Mouse (Mus musculus) limb, embryonic 13.5 days (tissue): ENCODE results near the gene Vmn1r38. TPM values are rescaled to one million over a fixed set of nuclear protein-coding genes. Genes with fewer than 3 reads are reported as not detected.
"Not testable (repeated sequence)": the region's sequence is repeated elsewhere in the genome, so short reads cannot be mapped to it uniquely, and the experiment has no call there.

ENCODE experiments used
- ATAC-seq: fragments of 200-750 bp; cut with Nextera tagmentation; 2 replicates; pipeline ENCODE4 v1.8.0; 2017; ENCODE audit warnings: low read depth, moderate number of reproducible peaks, moderate TSS enrichment; ENCODE audit not compliant: low FRiP score
- H3K27ac ChIP-seq: fragments of 300-500 bp; sonication (generic); 2 replicates; pipeline ENCODE4 v1.5.1; 2015; ENCODE audit warnings: inconsistent platforms, mild to moderate bottlenecking, moderate library complexity
- H3K27me3 ChIP-seq: fragments of 300-500 bp; sonication (generic); 2 replicates; pipeline ENCODE4 v1.6.1; 2015; ENCODE audit warnings: mild to moderate bottlenecking, inconsistent platforms
- H3K36me3 ChIP-seq: fragments of 300-500 bp; sonication (generic); 2 replicates; pipeline ENCODE4 v1.6.1; 2015; ENCODE audit warnings: inconsistent platforms, mild to moderate bottlenecking, moderate library complexity
- H3K4me1 ChIP-seq: fragments of 300-500 bp; sonication (generic); 2 replicates; pipeline ENCODE4 v1.6.1; 2015; ENCODE audit warnings: inconsistent platforms
- H3K4me2 ChIP-seq: fragments of 300-500 bp; sonication (generic); replicated peaks from 2 replicates; pipeline ENCODE4 v1.6.1; 2015; ENCODE audit warnings: inconsistent platforms, mild to moderate bottlenecking, moderate library complexity
- H3K4me3 ChIP-seq: fragments of 300-500 bp; sonication (generic); 2 replicates; pipeline ENCODE4 v1.5.1; 2015; ENCODE audit warnings: moderate library complexity, mild to moderate bottlenecking, inconsistent platforms
- H3K9ac ChIP-seq: fragments of 300-500 bp; sonication (generic); 2 replicates; pipeline ENCODE4 v1.6.1; 2015; ENCODE audit warnings: mild to moderate bottlenecking, inconsistent platforms
- H3K9me3 ChIP-seq: fragments of 300-500 bp; sonication (generic); 2 replicates; pipeline ENCODE4 v1.6.1; 2016; ENCODE audit warnings: inconsistent platforms
- WGBS: fragments of 180-500 bp; shearing (Covaris S2); methylation state at CpG from one replicate; pipeline ENCODE4 v1.1.7; 2015; 5-methylcytosine and 5-hydroxymethylcytosine counted together
- polyA plus RNA-seq: library from polyadenylated mRNA; unstranded; fragments of >200 nt; fragmentation: Nextera tagmentation; extraction: Ambion mirVana; gene quantifications from 2 replicates; pipeline ENCODE4 v1.2.1, GENCODE M21; 2015

Gene Vmn1r38
- not detected in 2 replicates for polyA plus RNA-seq

- H3K36me3 ChIP-seq, H3K4me2 ChIP-seq, H3K4me3 ChIP-seq, H3K9me3 ChIP-seq, H3K27me3 ChIP-seq, H3K9ac ChIP-seq, H3K4me1 ChIP-seq, ATAC-seq, H3K27ac ChIP-seq: not testable (repeated sequence)
These were observed at the start of gene Vmn1r38 for GRCm38 (mm10) chr6:66782527-66782926. Gene Vmn1r38 (minus strand): TSS chr6:66782627.

DNA sequence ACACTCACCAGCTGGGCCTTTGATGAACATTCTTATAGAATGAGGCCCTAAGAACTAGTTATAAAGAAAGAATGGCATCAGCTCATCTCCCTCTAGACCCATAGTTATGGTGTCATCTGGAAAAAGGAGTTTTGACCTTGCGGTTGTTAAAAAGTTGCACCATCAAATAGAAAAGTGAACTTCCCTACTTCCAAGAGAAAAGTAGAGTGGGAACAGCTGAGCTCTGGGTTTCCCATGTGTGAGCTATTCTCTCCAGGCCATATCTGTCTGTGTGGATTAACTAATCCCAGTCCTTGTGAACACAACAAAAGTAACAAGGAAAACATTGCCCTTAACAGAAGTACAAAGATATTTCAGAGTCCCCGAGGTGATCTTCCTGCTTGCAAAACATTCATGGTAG is 28.1 kb upstream of the Vmn1r38 start, which contains the start of gene Vmn1r39:
Gene Vmn1r39, minus strand, starts transcription at position 101 of the 400 bp plus-strand sequence.
- H3K4me1 ChIP-seq, result no peaks in the 10 kb centered on the region
- H3K4me2 ChIP-seq, result no peak within 1 kb of the TSS
- 87% methylated on average over 2 of the region's 2 CpGs for WGBS
- H3K9me3 ChIP-seq, result no peaks in the 10 kb centered on the region
- no peak within 1 kb of the TSS for H3K4me3 ChIP-seq
- no peak within 1 kb of the TSS for H3K9ac ChIP-seq
- no peak within 1 kb of the TSS for H3K27ac ChIP-seq
- no peak for ATAC-seq
- no peaks in the 10 kb centered on the region for H3K36me3 ChIP-seq
- H3K27me3 ChIP-seq, result no peaks in the 10 kb centered on the region

DNA sequence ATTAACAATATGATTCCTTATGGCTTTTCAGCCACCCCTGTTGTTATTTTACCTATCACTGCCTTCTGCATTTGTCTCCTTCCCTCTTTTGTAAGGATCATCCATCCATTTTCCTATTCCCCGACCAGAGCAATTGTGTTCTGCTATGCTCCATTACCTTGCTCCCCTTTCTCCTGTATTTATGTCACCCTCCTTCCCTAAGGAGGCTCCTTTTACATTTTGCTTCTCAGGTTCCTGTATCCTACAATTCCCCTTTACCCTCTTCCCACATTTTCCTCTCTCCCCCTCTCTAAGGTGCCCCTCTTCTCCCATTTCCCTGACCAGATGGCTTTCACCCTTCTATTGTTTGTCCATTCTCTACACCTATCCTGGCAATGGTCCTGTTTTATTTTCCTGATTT is 23.9 kb upstream of the Vmn1r38 start:
- Histone ChIP-seq H3K4me1 (no peaks in the 10 kb centered on the region), H3K9ac (no peak overlapping the region), H3K4me3 (no peak overlapping the region), H3K36me3 (no peaks in the 10 kb centered on the region), H3K27ac (no peak overlapping the region), H3K27me3 (no peaks in the 10 kb centered on the region), H3K9me3 (no peaks in the 10 kb centered on the region), H3K4me2 (no peak overlapping the region)
- ATAC-seq, result no peak
- 71% methylated on average over 1 of the region's 1 CpGs for WGBS

- no peaks in the 10 kb centered on the region for H3K36me3 ChIP-seq
- H3K4me1 ChIP-seq, result no peaks in the 10 kb centered on the region
- H3K27me3 ChIP-seq, result no peaks in the 10 kb centered on the region
- WGBS, result 78% methylated on average over 3 of the region's 3 CpGs
- no peak overlapping the region for H3K27ac ChIP-seq
- no peaks in the 10 kb centered on the region for H3K9me3 ChIP-seq
- no peak overlapping the region for H3K9ac ChIP-seq
- ATAC-seq, result no peak
- H3K4me3 ChIP-seq, result no peak overlapping the region
- no peak overlapping the region for H3K4me2 ChIP-seq
These were observed 23.3 kb upstream of the Vmn1r38 start for GRCm38 (mm10) chr6:66805713-66806112.

GRCm38 (mm10) chr6:66729082-66729481 is 53.3 kb downstream of the Vmn1r38 start, which contains the start of gene Vmn1r37:
Gene Vmn1r37 (plus strand): TSS chr6:66729382.
- H3K9me3 ChIP-seq, H3K9ac ChIP-seq, H3K4me3 ChIP-seq, H3K36me3 ChIP-seq, H3K4me1 ChIP-seq, ATAC-seq, H3K4me2 ChIP-seq, H3K27me3 ChIP-seq, H3K27ac ChIP-seq: not testable (repeated sequence)

Other genes with a start within 250 kb of the Vmn1r38 start
- gene Mad2l1, start 247.2 kb downstream of the Vmn1r38 start, polyA plus RNA-seq, result 83.5 and 86.1 TPM in 2 replicates
- 0.06 and 0.18 TPM in 2 replicates for gene Vmn1r32, start 222.5 kb downstream of the Vmn1r38 start, polyA plus RNA-seq
- gene Vmn1r33, start 164.3 kb downstream of the Vmn1r38 start, polyA plus RNA-seq, result not detected in 2 replicates
- not detected in 2 replicates for gene Vmn1r34, start 138.7 kb downstream of the Vmn1r38 start, polyA plus RNA-seq
- not detected in 2 replicates for gene Vmn1r35, start 96.7 kb downstream of the Vmn1r38 start, polyA plus RNA-seq
- gene Vmn1r36, start 63.5 kb downstream of the Vmn1r38 start, polyA plus RNA-seq, result not detected in 2 replicates
- gene Vmn1r37, start 53.2 kb downstream of the Vmn1r38 start, polyA plus RNA-seq, result not detected in 2 replicates
- gene Vmn1r39, start 28.0 kb upstream of the Vmn1r38 start, polyA plus RNA-seq, result not detected in 2 replicates
- 56.6 and 58.5 TPM in 2 replicates for gene Gng12, start 113.8 kb upstream of the Vmn1r38 start, polyA plus RNA-seq